Mouse (Mus musculus) midbrain, embryonic 11.5 days (tissue): ENCODE results near the gene Ptbp3. TPM values are rescaled to one million over a fixed set of nuclear protein-coding genes. Genes with fewer than 3 reads are reported as not detected.

Experiments used
- polyA plus RNA-seq: library from polyadenylated mRNA; unstranded; fragments of >200 nt; fragmentation: Nextera tagmentation; extraction: Ambion mirVana; gene quantifications from 2 replicates; pipeline ENCODE4 v1.2.1, GENCODE M21; 2014

Gene Ptbp3
- polyA plus RNA-seq, 1 experiment from 2014 or later = 29.6 TPM

Other genes with a start within 250 kb of the Ptbp3 start
- 1.0 and 1.5 TPM in 2 replicates for gene Susd1, start 110.7 kb downstream of the Ptbp3 start, polyA plus RNA-seq
- gene Hsdl2, start 32.2 kb upstream of the Ptbp3 start, polyA plus RNA-seq = 30.6 and 34.2 TPM in 2 replicates
- gene E130308A19Rik, start 76.8 kb upstream of the Ptbp3 start, polyA plus RNA-seq = 43.2 and 49.0 TPM in 2 replicates